Mouse (Mus musculus) stomach, embryonic 16.5 days (tissue): ENCODE results near the gene Rbbp5. TPM values are rescaled to one million over a fixed set of nuclear protein-coding genes. Genes with fewer than 3 reads are reported as not detected.

ENCODE experiments used
- ATAC-seq: fragments of 200-750 bp; cut with Nextera tagmentation; 2 replicates; pipeline ENCODE4 v1.8.0; 2017; ENCODE audit warnings: moderate number of reproducible peaks, moderate TSS enrichment; ENCODE audit not compliant: insufficient read depth, low FRiP score
- H3K27ac ChIP-seq: fragments of 300-500 bp; sonication (generic); 2 replicates; pipeline ENCODE4 v1.5.1; 2014; ENCODE audit warnings: low read length
- H3K27me3 ChIP-seq: fragments of 300-500 bp; sonication (generic); 2 replicates; pipeline ENCODE4 v1.6.1; 2014; ENCODE audit warnings: low read length, control low read depth, mixed read lengths; ENCODE audit not compliant: control insufficient read depth, insufficient read depth
- H3K36me3 ChIP-seq: fragments of 300-500 bp; sonication (generic); 2 replicates; pipeline ENCODE4 v1.6.1; 2014; ENCODE audit warnings: low read length; ENCODE audit not compliant: control insufficient read depth, insufficient read depth
- H3K4me1 ChIP-seq: fragments of 300-500 bp; sonication (generic); 2 replicates; pipeline ENCODE4 v1.6.1; 2014; ENCODE audit warnings: low read length, control low read depth, mixed read lengths; ENCODE audit not compliant: control insufficient read depth, insufficient read depth
- H3K4me2 ChIP-seq: fragments of 300-500 bp; sonication (generic); 2 replicates; pipeline ENCODE4 v1.6.1; 2014; ENCODE audit warnings: low read depth, low read length, mixed read lengths
- H3K4me3 ChIP-seq: fragments of 300-500 bp; sonication (generic); replicated peaks from 2 replicates; pipeline ENCODE4 v1.5.1; 2014; ENCODE audit warnings: mild to moderate bottlenecking, low read length
- H3K9ac ChIP-seq: fragments of 300-500 bp; sonication (generic); 2 replicates; pipeline ENCODE4 v1.6.1; 2014; ENCODE audit warnings: low read length
- H3K9me3 ChIP-seq: fragments of 300-500 bp; sonication (generic); replicated peaks from 2 replicates; pipeline ENCODE4 v1.6.1; 2016; ENCODE audit warnings: low read length, control low read depth; ENCODE audit not compliant: control insufficient read depth
- WGBS: fragments of 180-500 bp; shearing (Covaris S2); extraction: QIAGEN DNeasy Blood & Tissue Kit; methylation state at CpG from one replicate; pipeline ENCODE4 v1.1.7; 2014; 5-methylcytosine and 5-hydroxymethylcytosine counted together
- polyA plus RNA-seq: library from polyadenylated mRNA; unstranded; fragments of >200 nt; fragmentation: Nextera tagmentation; extraction: Ambion mirVana; gene quantifications from 2 replicates; pipeline ENCODE4 v1.2.1, GENCODE M21; 2015

Gene Rbbp5
- polyA plus RNA-seq, result 38.4 and 39.6 TPM in 2 replicates

- no peaks in the 10 kb centered on the region for H3K9me3 ChIP-seq
- no peaks in the 10 kb centered on the region for H3K27me3 ChIP-seq
- H3K36me3 ChIP-seq, result no peaks in the 10 kb centered on the region
- under 1% methylated on average over 43 of the region's 43 CpGs for WGBS
- ATAC-seq, result peak; percentile 92
- peaks cover 9% of the 10 kb centered on the region for H3K4me1 ChIP-seq
- peak within 1 kb of the TSS; percentile 76 for H3K27ac ChIP-seq
- H3K9ac ChIP-seq, result peak within 1 kb of the TSS; percentile 88
- peak within 1 kb of the TSS; percentile 92 for H3K4me3 ChIP-seq
- peak within 1 kb of the TSS; percentile 68 for H3K4me2 ChIP-seq
Observed at GRCm38 (mm10) chr1:132476928-132477691, at the start of gene Rbbp5. Rbbp5 (plus strand) TSS chr1:132477365.

DNA sequence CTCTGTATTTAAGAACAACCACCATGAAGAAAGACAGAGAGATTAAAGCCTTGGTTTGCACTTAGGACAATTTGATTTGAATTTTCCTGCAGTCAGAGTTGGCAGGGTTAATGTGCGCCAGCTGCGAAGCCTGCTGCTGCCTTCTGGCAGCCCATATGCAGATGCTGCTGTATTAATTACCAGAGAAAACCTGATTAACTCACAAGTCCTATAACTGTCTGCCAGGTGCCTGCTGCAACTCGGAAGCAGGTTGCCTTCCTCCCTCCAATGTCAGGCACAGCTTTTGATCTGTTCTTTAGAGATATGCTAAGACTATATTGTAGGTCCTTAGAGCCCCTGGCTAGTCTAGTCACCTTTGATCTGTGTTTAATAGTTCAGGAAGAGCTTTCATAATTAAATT lies 46.3 kb upstream of the Rbbp5 start:
- no peak for ATAC-seq
- no peaks in the 10 kb centered on the region for H3K27me3 ChIP-seq
- 70% methylated on average over 3 of the region's 3 CpGs for WGBS

GRCm38 (mm10) chr1:132431716-132432115 lies 45.4 kb upstream of the Rbbp5 start:
- Histone ChIP-seq H3K36me3 (no peaks in the 10 kb centered on the region), H3K4me3 (no peak overlapping the region), H3K4me1 (no peaks in the 10 kb centered on the region), H3K4me2 (no peak overlapping the region), H3K9me3 (no peaks in the 10 kb centered on the region), H3K27me3 (no peaks in the 10 kb centered on the region), H3K27ac (no peak overlapping the region), H3K9ac (no peak overlapping the region)
- no peak for ATAC-seq
- 60% methylated on average over 9 of the region's 9 CpGs for WGBS

More for the DNA sequence above, 46.3 kb upstream of the Rbbp5 start:
- Histone ChIP-seq H3K4me2 (no peak overlapping the region), H3K9me3 (no peaks in the 10 kb centered on the region), H3K9ac (no peak overlapping the region), H3K27ac (no peak overlapping the region), H3K4me1 (no peaks in the 10 kb centered on the region), H3K36me3 (no peaks in the 10 kb centered on the region), H3K4me3 (no peak overlapping the region)

- H3K4me1 ChIP-seq, result no peaks in the 10 kb centered on the region
- WGBS, result 62% methylated on average over 5 of the region's 5 CpGs
- ATAC-seq, result no peak
Observed at GRCm38 (mm10) chr1:132433349-132433748, 43.8 kb upstream of the Rbbp5 start.

GRCm38 (mm10) chr1:132434032-132434431 lies 43.1 kb upstream of the Rbbp5 start:
- 92% methylated on average over 12 of the region's 12 CpGs for WGBS
- no peak for ATAC-seq
- H3K36me3 ChIP-seq, result no peaks in the 10 kb centered on the region
- H3K4me1 ChIP-seq, result no peaks in the 10 kb centered on the region
- no peak overlapping the region for H3K4me3 ChIP-seq
- H3K4me2 ChIP-seq, result no peak overlapping the region
- no peak overlapping the region for H3K9ac ChIP-seq
- H3K9me3 ChIP-seq, result no peaks in the 10 kb centered on the region
- no peak overlapping the region for H3K27ac ChIP-seq
- H3K27me3 ChIP-seq, result no peaks in the 10 kb centered on the region

More at GRCm38 (mm10) chr1:132433349-132433748, 43.8 kb upstream of the Rbbp5 start:
- H3K4me2 ChIP-seq, result no peak overlapping the region
- H3K9me3 ChIP-seq, result no peaks in the 10 kb centered on the region
- H3K9ac ChIP-seq, result no peak overlapping the region
- no peak overlapping the region for H3K27ac ChIP-seq
- H3K36me3 ChIP-seq, result no peaks in the 10 kb centered on the region
- no peaks in the 10 kb centered on the region for H3K27me3 ChIP-seq
- H3K4me3 ChIP-seq, result no peak overlapping the region

GRCm38 (mm10) chr1:132436320-132436958 lies 40.7 kb upstream of the Rbbp5 start:
- WGBS, result 78% methylated on average over 4 of the region's 4 CpGs
- H3K4me1 ChIP-seq, result no peaks in the 10 kb centered on the region
- no peak overlapping the region for H3K9ac ChIP-seq
- ATAC-seq, result no peak
- H3K36me3 ChIP-seq, result peaks cover 12% of the 10 kb centered on the region; the same call in 1 of the 2 replicates
- no peak overlapping the region for H3K4me2 ChIP-seq
- H3K27ac ChIP-seq, result peak overlapping the region; percentile 9; the same call in 1 of the 2 replicates
- H3K4me3 ChIP-seq, result no peak overlapping the region
- H3K9me3 ChIP-seq, result 0 out of 2 replicates have a peak, but pooled peaks cover 4% of the 10 kb centered on the region
- H3K27me3 ChIP-seq, result no peaks in the 10 kb centered on the region

DNA sequence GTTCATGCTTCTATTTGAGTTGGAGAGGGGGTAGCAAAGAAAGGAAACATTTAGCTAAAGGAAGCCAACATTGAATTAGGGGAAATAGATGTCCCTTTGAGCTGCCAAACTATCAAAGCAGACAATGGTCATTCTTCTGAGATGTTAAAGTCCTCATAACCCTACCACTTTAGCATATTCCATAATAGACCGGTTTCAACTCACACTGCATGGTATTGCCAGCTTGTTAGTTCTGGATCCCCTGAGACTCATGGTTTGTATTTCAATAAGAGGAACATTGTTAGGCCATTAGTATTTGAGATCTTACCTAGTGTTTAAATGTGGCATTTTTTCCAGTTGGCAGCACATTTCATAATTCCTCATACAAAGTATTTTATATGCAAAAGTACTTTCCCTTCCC lies 40.2 kb upstream of the Rbbp5 start:
- H3K9me3 ChIP-seq, result 0 out of 2 replicates have a peak, but pooled peaks cover 4% of the 10 kb centered on the region
- peak overlapping the region; percentile 33; the same call in 1 of the 2 replicates for H3K27ac ChIP-seq
- H3K4me2 ChIP-seq, result no peak overlapping the region
- H3K4me3 ChIP-seq, result no peak overlapping the region
- no peak for ATAC-seq
- H3K9ac ChIP-seq, result no peak overlapping the region
- peaks cover 12% of the 10 kb centered on the region; the same call in 1 of the 2 replicates for H3K36me3 ChIP-seq
- no peaks in the 10 kb centered on the region for H3K27me3 ChIP-seq
- no peaks in the 10 kb centered on the region for H3K4me1 ChIP-seq
- WGBS, result 82% methylated on average over 1 of the region's 1 CpGs

DNA sequence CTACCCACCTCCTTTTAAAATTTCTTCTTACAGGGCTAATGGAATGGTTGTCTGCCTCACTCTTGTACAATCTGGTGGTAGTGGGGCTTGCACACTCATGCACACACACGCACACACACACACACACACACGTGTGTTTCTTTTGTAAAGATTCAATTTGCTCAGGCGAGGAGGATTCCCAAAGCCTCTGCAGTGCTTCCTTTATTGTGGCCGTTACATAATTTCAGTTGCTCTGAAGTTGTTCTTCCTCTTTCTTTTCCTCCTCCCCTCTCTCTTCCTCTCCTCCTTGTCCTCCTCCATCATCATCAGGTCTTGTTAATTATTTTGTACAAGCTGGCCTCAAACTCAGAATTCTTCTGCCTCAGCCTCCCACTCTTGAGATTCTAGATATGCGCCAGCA lies 39.8 kb upstream of the Rbbp5 start:
- Histone ChIP-seq H3K27ac (peak overlapping the region; percentile 33; the same call in 1 of the 2 replicates), H3K4me1 (no peaks in the 10 kb centered on the region), H3K9ac (no peak overlapping the region), H3K9me3 (0 out of 2 replicates have a peak, but pooled peaks cover 4% of the 10 kb centered on the region), H3K4me3 (no peak overlapping the region), H3K36me3 (peaks cover 12% of the 10 kb centered on the region; the same call in 1 of the 2 replicates), H3K27me3 (no peaks in the 10 kb centered on the region), H3K4me2 (no peak overlapping the region)
- no peak for ATAC-seq
- 77% methylated on average over 5 of the region's 5 CpGs for WGBS

DNA sequence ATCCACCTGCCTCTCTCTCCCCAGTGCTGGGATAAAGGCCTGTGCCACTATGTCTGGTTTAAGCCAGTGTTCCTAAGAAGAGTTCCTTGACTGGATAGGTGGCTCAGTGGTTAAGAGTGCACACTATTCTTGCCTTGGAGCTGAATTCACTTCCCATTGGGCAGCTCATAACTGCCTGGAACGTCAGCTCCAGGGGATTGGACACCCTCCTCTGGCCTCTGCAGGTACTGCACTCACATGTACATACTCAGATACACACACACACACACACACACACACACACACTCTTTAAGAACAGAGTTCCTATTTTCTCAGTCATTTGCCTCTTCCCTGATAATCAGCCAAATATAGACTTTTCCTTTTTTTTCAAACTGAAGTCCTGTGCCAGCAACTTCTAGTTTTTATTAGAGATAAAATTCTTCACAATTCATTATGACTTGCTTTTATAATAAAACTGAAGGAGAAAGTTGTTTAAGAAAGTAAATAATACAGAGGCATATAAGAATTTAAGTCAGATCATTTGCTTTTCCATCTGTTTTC lies 36.2 kb upstream of the Rbbp5 start:
- no peak for ATAC-seq
- peaks cover 12% of the 10 kb centered on the region; the same call in 1 of the 2 replicates for H3K36me3 ChIP-seq
- 80% methylated on average over 1 of the region's 1 CpGs for WGBS

More for the DNA sequence above, 36.2 kb upstream of the Rbbp5 start:
- Histone ChIP-seq H3K27ac (no peak overlapping the region), H3K9me3 (0 out of 2 replicates have a peak, but pooled peaks cover 4% of the 10 kb centered on the region), H3K4me2 (no peak overlapping the region), H3K4me1 (no peaks in the 10 kb centered on the region), H3K9ac (no peak overlapping the region), H3K4me3 (no peak overlapping the region), H3K27me3 (no peaks in the 10 kb centered on the region)
